Mouse (Mus musculus): Measurements from ENCODE around the gene Nfkbil1. TPM values are rescaled to one million over a fixed set of nuclear protein-coding genes. Genes with fewer than 3 reads are reported as not detected.

Nfkbil1 gene
- 11.2 and 11.8 TPM in 2 replicates for polyA plus RNA-seq (2015; fragmentation: Nextera tagmentation; extraction: Ambion mirVana)

GRCm38 (mm10) chr17:35235614-35236389, at the start of gene Nfkbil1:
Gene Nfkbil1, minus strand, starts transcription at chr17:35235792.
- under 1% methylated on average over 35 of the region's 35 CpGs for WGBS
- peaks cover 9% of the 10 kb centered on the region for H3K36me3 ChIP-seq
- peak within 1 kb of the TSS; percentile 59 for H3K9ac ChIP-seq
- no peaks in the 10 kb centered on the region for H3K27me3 ChIP-seq
- H3K27ac ChIP-seq = peak within 1 kb of the TSS; percentile 96
- peak within 1 kb of the TSS; percentile 80 for H3K4me2 ChIP-seq
- ATAC-seq (ENCODE audit: insufficient number of reproducible peaks, low FRiP score, low TSS enrichment, low read depth) = peak; percentile 86
- H3K9me3 ChIP-seq = no peaks in the 10 kb centered on the region
- peak within 1 kb of the TSS; percentile 57 for H3K4me3 ChIP-seq
- H3K4me1 ChIP-seq = peaks cover 42% of the 10 kb centered on the region

DNA sequence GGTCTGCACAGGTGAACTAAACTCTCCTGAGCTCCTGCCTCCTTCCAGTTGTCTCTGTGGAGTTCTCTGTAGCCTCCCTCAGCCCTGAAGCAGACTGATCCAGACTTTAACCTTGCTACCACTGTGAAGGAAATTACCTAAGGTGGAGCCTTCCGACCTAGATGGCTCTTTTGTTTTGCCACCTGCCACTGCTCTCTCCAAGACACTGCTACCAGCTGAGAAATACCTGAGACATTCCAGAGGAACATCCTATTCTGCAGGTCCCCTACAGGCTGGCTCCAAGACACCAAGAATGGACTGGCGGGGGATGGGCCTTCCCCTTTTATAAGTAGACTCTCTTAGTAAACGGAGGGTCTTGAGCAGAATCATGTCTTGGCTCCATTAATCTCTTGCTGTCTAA, 44.7 kb upstream of the Nfkbil1 start:
- Histone ChIP-seq H3K27me3 (peaks cover 17% of the 10 kb centered on the region), H3K27ac (no peak overlapping the region), H3K4me2 (no peak overlapping the region), H3K9ac (no peak overlapping the region), H3K4me1 (no peaks in the 10 kb centered on the region), H3K9me3 (no peaks in the 10 kb centered on the region), H3K36me3 (no peaks in the 10 kb centered on the region), H3K4me3 (no peak overlapping the region)
- 65% methylated on average over 3 of the region's 3 CpGs for WGBS
- ATAC-seq (ENCODE audit: insufficient number of reproducible peaks, low FRiP score, low TSS enrichment, low read depth) = no peak

GRCm38 (mm10) chr17:35278957-35279688, 43.5 kb upstream of the Nfkbil1 start:
- H3K4me2 ChIP-seq = no peak overlapping the region
- H3K27me3 ChIP-seq = peaks cover 21% of the 10 kb centered on the region
- no peaks in the 10 kb centered on the region for H3K9me3 ChIP-seq
- H3K9ac ChIP-seq = no peak overlapping the region
- no peaks in the 10 kb centered on the region for H3K36me3 ChIP-seq
- WGBS = 84% methylated on average over 13 of the region's 13 CpGs
- H3K4me3 ChIP-seq = no peak overlapping the region
- H3K27ac ChIP-seq = no peak overlapping the region
- ATAC-seq (ENCODE audit: insufficient number of reproducible peaks, low FRiP score, low TSS enrichment, low read depth) = no peak
- H3K4me1 ChIP-seq = no peaks in the 10 kb centered on the region

DNA sequence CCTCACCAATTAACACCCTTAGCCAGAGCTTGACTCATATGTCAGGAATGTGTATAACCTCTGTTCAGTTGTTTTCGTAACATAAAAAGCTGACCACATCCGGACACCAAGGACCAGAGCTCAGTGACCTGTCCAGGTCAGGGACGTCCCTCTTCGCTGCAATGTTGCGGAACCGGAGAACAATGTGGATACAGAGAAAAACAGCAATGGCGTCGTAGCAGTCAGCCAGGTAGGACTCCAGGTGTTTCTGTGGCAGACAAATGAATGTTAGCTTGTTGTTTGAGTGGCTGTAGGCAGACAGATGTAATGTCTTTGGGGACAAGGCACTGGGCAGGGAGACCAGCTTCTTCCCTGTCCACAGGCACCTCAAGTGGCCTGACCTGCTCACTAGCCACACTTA, 42.5 kb upstream of the Nfkbil1 start:
- H3K4me1 ChIP-seq = no peaks in the 10 kb centered on the region
- no peak overlapping the region for H3K27ac ChIP-seq
- WGBS = 83% methylated on average over 8 of the region's 8 CpGs

DNA sequence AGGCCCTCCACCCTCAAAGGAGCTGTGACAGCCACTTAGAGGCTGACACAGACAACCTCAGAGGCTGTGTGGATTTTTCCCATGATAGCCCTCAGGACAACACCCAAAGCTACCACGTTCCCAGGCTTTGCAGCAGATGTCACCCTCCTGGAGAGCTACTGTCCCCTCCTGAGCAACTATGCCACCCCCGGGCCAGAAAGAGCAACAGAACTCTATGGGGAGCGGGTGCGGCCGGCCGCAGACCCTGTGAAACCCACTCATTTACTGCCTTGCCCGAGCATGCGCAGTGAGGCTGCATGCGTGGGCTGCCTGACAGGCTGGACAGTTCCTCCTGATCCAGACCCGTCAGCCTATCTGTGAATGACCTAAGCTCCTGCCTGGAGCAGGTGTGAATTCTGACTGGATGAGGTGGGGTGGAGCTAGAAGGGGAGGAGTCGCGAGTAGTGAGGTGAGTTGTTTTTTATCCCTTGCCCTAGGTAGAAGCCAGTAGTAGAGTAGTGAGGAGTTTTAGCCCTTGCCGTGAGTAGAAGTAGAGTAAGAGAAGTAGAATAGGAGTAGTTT, 40.8 kb upstream of the Nfkbil1 start:
- no peaks in the 10 kb centered on the region for H3K4me1 ChIP-seq
- H3K9ac ChIP-seq = no peak overlapping the region
- H3K27ac ChIP-seq = no peak overlapping the region
- no peak for ATAC-seq (ENCODE audit: insufficient number of reproducible peaks, low FRiP score, low TSS enrichment, low read depth)
- 14% methylated on average over 13 of the region's 13 CpGs for WGBS
- H3K27me3 ChIP-seq = peaks cover 21% of the 10 kb centered on the region
- H3K4me2 ChIP-seq = no peak overlapping the region
- H3K9me3 ChIP-seq = no peaks in the 10 kb centered on the region
- no peak overlapping the region for H3K4me3 ChIP-seq
- no peaks in the 10 kb centered on the region for H3K36me3 ChIP-seq

More for the DNA sequence above, 42.5 kb upstream of the Nfkbil1 start:
- Histone ChIP-seq H3K36me3 (no peaks in the 10 kb centered on the region), H3K4me2 (no peak overlapping the region), H3K27me3 (peaks cover 21% of the 10 kb centered on the region), H3K4me3 (no peak overlapping the region), H3K9ac (no peak overlapping the region), H3K9me3 (no peaks in the 10 kb centered on the region)
- no peak for ATAC-seq (ENCODE audit: insufficient number of reproducible peaks, low FRiP score, low TSS enrichment, low read depth)

- no peak for ATAC-seq (ENCODE audit: insufficient number of reproducible peaks, low FRiP score, low TSS enrichment, low read depth)
- Histone ChIP-seq H3K4me1 (no peaks in the 10 kb centered on the region), H3K27ac (no peak overlapping the region)
Observed at GRCm38 (mm10) chr17:35274770-35275169, 39.2 kb upstream of the Nfkbil1 start.

GRCm38 (mm10) chr17:35272249-35272648, 36.7 kb upstream of the Nfkbil1 start:
- Histone ChIP-seq H3K36me3 (no peaks in the 10 kb centered on the region), H3K9ac (no peak overlapping the region), H3K27ac (no peak overlapping the region), H3K27me3 (peaks cover 24% of the 10 kb centered on the region), H3K4me1 (no peaks in the 10 kb centered on the region), H3K4me3 (no peak overlapping the region), H3K4me2 (no peak overlapping the region), H3K9me3 (no peaks in the 10 kb centered on the region)
- 68% methylated on average over 3 of the region's 3 CpGs for WGBS
- ATAC-seq (ENCODE audit: insufficient number of reproducible peaks, low FRiP score, low TSS enrichment, low read depth) = no peak

More at GRCm38 (mm10) chr17:35274770-35275169, 39.2 kb upstream of the Nfkbil1 start:
- 5% methylated on average over 11 of the region's 11 CpGs for WGBS
- H3K27me3 ChIP-seq = peaks cover 21% of the 10 kb centered on the region
- H3K4me2 ChIP-seq = no peak overlapping the region
- H3K36me3 ChIP-seq = no peaks in the 10 kb centered on the region
- no peak overlapping the region for H3K4me3 ChIP-seq
- no peaks in the 10 kb centered on the region for H3K9me3 ChIP-seq
- no peak overlapping the region for H3K9ac ChIP-seq

- ATAC-seq (ENCODE audit: insufficient number of reproducible peaks, low FRiP score, low TSS enrichment, low read depth) = no peak
- 28% methylated on average over 3 of the region's 3 CpGs for WGBS
- Histone ChIP-seq H3K36me3 (no peaks in the 10 kb centered on the region), H3K27me3 (peaks cover 18% of the 10 kb centered on the region; the same call in 1 of the 2 replicates), H3K4me3 (no peak overlapping the region), H3K27ac (no peak overlapping the region), H3K9me3 (no peaks in the 10 kb centered on the region), H3K4me1 (no peaks in the 10 kb centered on the region), H3K9ac (no peak overlapping the region), H3K4me2 (no peak overlapping the region)
Observed at GRCm38 (mm10) chr17:35269653-35270347, 34.2 kb upstream of the Nfkbil1 start.

DNA sequence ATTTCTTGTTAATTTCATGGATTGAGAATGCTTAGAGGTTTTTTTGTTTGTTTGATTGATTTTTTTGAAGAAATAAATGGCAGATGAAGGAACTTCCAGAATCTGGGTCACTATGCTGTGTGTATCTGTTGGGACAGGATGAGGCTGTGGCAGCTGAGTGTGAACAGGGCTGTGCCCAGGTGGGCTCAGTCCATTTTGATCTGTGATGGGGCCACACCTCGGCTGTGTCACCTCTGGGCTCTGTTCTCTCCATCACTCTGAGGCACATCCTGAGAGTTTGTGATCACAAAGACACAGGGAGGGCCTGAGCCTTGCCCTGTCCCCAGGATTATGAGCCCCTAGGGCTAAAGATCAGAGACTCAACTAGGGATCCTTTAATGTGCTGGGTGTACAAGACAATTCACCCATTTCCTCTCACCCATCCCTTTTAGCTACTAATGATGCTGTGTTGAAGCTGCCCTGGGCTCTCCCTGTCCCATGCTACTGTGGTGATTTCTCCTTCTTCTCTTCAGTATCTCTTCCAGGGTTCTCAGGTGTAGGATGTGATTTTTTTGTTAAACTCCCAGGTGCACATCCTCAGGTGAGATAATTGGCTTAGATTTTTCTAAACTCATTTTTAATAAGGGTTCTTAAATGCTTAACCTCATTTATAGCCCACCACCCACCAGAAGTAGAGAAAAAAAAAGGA, 32.0 kb upstream of the Nfkbil1 start:
- peaks cover 7% of the 10 kb centered on the region; the same call in 1 of the 2 replicates for H3K4me1 ChIP-seq
- H3K36me3 ChIP-seq = no peaks in the 10 kb centered on the region
- 58% methylated on average over 1 of the region's 1 CpGs for WGBS
- H3K4me2 ChIP-seq = no peak overlapping the region
- H3K4me3 ChIP-seq = no peak overlapping the region
- H3K9ac ChIP-seq = no peak overlapping the region
- ATAC-seq (ENCODE audit: insufficient number of reproducible peaks, low FRiP score, low TSS enrichment, low read depth) = no peak
- H3K27ac ChIP-seq = no peak overlapping the region
- no peaks in the 10 kb centered on the region for H3K9me3 ChIP-seq
- H3K27me3 ChIP-seq = peaks cover 37% of the 10 kb centered on the region

GRCm38 (mm10) chr17:35263523-35263883, 27.9 kb upstream of the Nfkbil1 start:
- Histone ChIP-seq H3K27me3 (peaks cover 70% of the 10 kb centered on the region), H3K4me1 (peaks cover 7% of the 10 kb centered on the region; the same call in 1 of the 2 replicates), H3K36me3 (no peaks in the 10 kb centered on the region), H3K4me2 (peak overlapping the region; percentile 94), H3K9ac (peak overlapping the region; percentile 47), H3K4me3 (peak overlapping the region; percentile 57), H3K9me3 (no peaks in the 10 kb centered on the region), H3K27ac (no peak overlapping the region)
- ATAC-seq (ENCODE audit: insufficient number of reproducible peaks, low FRiP score, low TSS enrichment, low read depth) = no peak
- 2% methylated on average over 31 of the region's 31 CpGs for WGBS
